Mouse (Mus musculus): ENCODE data around the gene Stat6.

- TF ChIP-seq FLI1 (IDR thresholded peaks at IDR 0.05; ENCODE audit: low read length) (no peak), GATA1 (IDR thresholded peaks at IDR 0.05; ENCODE audit: borderline replicate concordance, low read length) (no peak)
Measured at GRCm38 (mm10) chr10:127607059-127607458, 35.7 kb upstream of the Stat6 start.

All from megakaryocyte, embryonic 14.5 days (primary cell).